Mouse (Mus musculus) megakaryocyte-erythroid progenitor cell, adult 5-6 weeks (primary cell): ENCODE measurements around the gene Gm49711. TPM values are rescaled to one million over a fixed set of nuclear protein-coding genes. Genes with fewer than 3 reads are reported as not detected.

ENCODE experiments used
- ATAC-seq: replicated peaks from 2 replicates; pipeline ENCODE4 v1.8.0; 2016; ENCODE audit warnings: mild to moderate bottlenecking, inconsistent platforms; ENCODE audit not compliant: severe bottlenecking, poor library complexity, low FRiP score, low TSS enrichment
- total RNA-seq, 2 experiments: library from RNA; stranded (forward) in 1 of 2; stranded (reverse) in 1 of 2; fragments of 200-1000, 215-1000 nt in 1 of 2; fragments of >200 nt in 1 of 2; fragmentation: Nextera tagmentation in 1 of 2; gene quantifications; 2 replicates each; pipeline ENCODE4 v1.2.3; 2014 to 2017

Gm49711 gene
- total RNA-seq, 2 experiments from 2014 or later: not detected

- ATAC-seq: peak; percentile 97
Measured at GRCm38 (mm10) chr16:92115611-92116421, 57.7 kb downstream of the Gm49711 start.

DNA sequence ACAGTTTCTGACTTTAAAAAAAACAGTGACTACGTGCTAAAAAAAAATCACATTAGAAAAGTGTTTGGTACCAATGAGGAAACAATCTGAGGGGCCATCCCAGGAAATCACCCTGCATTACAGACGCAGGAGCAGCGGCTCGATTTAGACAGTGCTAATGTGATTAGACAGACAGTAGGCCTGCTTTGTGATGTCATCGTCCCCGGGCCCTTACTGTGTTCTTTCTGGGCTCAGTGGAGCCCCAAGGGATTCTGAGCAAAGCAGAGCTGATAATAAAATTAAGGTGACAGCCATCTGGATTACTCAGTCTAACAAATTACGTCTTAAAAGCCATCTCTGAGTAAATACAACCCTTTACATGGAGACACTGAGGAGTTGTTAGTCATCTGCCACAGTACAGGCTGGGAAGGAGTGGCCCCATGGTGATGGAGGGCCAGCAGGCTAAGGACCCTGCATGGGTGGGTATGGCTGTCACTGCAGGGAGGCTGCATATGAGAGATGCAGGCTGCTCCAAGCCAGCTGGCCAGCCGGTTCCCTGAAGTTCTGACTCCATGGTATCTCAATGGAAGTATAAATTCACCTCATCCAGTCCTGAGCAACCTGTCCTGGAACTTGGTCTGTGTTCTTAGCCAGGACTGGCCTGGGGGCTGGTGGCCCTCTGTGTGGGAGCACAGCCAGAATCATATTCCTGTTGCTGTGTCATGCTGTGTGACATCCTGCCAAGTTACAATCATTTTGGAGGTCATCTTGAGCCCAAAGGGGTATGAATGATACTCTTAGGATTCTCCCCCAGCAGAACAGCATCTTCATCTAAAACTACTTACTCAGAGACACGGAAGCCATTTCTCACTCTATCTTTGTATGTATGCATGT is 59.5 kb downstream of the Gm49711 start:
- ATAC-seq: no peak

- ATAC-seq: no peak
Measured at GRCm38 (mm10) chr16:92119013-92119515, 60.9 kb downstream of the Gm49711 start.

GRCm38 (mm10) chr16:92120899-92121531 is 62.9 kb downstream of the Gm49711 start:
- no peak for ATAC-seq

GRCm38 (mm10) chr16:92127226-92127625 is 69.1 kb downstream of the Gm49711 start:
- no peak for ATAC-seq

GRCm38 (mm10) chr16:92127666-92128065 is 69.5 kb downstream of the Gm49711 start:
- ATAC-seq: no peak

DNA sequence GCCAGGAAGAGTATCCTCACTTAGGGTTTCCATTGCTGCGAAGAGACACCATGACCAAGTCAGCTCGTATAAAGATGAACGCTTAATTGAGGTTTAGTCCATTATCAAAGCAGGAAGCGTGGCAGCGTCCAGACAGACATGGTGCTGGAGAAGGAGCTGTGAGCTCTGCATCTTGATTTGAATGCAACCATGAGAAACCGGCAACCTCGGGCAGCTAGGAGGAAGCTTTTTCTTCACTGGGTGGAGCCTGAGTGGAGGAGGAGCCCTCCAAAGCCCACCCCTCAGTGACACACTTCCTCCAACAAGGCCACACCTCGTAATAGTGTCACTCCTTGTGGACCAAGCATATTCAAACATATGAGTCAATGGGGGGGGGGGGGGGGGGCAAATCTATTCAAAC is 71.7 kb downstream of the Gm49711 start:
- ATAC-seq: no peak

DNA sequence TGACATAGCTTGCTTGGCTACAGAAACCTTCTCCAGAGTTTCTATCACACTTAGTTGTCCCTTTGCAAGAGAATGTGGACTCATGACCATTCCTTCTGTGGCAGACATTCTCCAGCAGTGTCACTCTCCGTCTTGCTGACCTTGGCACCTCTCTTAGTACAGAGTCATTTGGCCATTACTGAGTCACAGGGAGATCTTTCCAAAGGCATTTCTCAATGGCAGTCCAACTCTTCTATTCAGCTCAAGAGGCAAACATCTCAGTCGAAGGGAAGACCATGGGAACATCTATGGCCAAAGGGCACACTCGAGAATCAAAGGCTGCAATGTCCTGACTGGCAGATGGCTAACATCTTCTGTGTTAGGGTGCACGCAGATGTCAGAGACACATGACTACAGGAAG is 74.4 kb downstream of the Gm49711 start:
- no peak for ATAC-seq

GRCm38 (mm10) chr16:92134148-92134764 is 76.1 kb downstream of the Gm49711 start:
- ATAC-seq: no peak

- ATAC-seq: no peak
Measured at GRCm38 (mm10) chr16:92136275-92136674, 78.2 kb downstream of the Gm49711 start.

DNA sequence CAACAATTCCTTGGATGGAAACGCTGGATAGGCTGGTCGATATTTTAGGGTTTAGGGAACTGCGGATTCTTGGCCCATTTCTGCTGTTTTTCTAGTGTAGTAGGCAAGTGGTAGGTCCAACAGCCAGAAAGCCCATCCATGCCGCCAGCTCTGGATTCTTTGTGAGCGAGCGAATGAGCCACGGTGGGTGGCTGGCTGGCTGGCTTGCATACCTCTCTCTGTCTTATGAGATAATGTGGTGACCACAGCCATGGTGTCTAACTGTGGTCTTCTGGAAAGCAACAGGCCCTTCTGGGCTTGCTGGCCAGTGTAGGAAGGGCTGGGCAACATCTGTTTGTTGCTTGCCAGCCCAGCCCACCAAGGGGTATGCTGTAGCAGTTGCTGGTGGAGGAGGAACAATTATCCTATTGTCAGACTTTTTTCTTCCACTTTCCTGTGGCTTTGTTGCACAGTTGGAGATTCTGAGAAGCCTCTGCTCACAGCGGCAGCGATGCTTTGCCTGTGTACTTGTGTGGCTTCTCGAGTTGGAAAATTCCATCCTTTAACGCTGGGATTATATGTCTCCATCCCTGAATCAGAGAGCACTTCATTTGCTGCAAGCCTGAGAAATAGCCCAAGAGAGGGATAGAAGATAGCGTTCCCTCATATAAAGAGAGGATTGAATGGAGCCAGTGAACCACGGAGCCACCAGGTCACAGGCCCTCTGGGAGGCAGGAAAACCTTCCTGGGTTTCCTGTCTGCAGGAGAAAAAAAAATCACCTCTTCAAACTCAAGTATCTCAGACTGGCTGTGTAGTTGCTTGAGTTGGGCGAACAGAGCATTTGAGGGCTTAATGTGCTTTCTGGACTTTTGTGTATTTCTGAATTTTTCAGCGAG is 81.5 kb downstream of the Gm49711 start:
- no peak for ATAC-seq

GRCm38 (mm10) chr16:92140328-92140727 is 82.2 kb downstream of the Gm49711 start:
- ATAC-seq: no peak

DNA sequence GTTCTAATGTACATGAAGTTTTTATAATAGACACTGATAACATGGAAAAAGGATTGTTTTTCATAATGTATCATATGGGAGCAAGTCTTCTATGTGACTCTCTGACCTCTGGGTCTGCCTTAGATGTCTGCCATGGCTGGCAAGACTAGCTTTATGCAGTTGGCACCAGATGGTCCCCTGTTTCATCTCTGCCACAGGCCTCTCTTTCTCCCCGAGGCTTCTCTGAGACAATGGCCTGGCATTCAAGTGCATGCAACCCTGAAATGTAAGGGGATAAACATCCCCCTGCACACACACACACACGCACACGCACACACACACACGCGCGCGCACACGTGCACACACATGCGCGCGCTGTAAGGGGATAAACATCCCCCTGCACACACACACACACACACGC is 82.9 kb downstream of the Gm49711 start:
- ATAC-seq: no peak

- no peak for ATAC-seq
Measured at GRCm38 (mm10) chr16:92142426-92143012, 84.4 kb downstream of the Gm49711 start.

GRCm38 (mm10) chr16:92147631-92148366 is 89.7 kb downstream of the Gm49711 start:
- ATAC-seq: no peak

- no peak for ATAC-seq
Measured at GRCm38 (mm10) chr16:92148367-92148728, 90.2 kb downstream of the Gm49711 start.

- no peak for ATAC-seq
Measured at GRCm38 (mm10) chr16:92150975-92151374, 92.9 kb downstream of the Gm49711 start.

DNA sequence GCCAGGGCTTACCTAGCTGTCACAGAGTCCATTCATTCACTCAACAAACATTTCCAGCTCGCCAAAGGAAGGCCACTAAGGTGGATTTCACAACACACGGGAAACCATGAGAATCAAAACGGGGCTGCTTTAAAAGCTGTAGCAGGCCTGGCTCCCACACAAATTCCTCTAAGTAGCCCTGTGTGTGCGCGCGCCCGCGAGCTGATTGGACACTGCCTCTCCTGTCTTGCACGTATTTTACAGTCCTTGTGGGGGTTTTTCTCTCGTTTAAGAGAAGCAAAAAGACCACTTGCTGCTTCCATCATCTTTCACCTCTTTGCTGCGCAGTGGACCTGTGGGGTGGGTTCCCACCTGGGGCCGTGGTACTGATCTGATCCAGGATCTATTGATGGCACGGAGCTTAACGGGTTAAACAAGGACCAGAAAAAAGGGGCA is 99.9 kb downstream of the Gm49711 start:
- no peak for ATAC-seq
